Mouse (Mus musculus): ENCODE results near the gene Pik3r6.

Pik3r6 gene

GRCm38 (mm10) chr11:68502902-68503629, at the start of gene Pik3r6:
Pik3r6 (plus strand) TSS chr11:68503019.
- DNase-seq (ENCODE audit: low spot score in 2 of 2) = no peak

GRCm38 (mm10) chr11:68453301-68453700, 49.5 kb upstream of the Pik3r6 start:
- no peak for DNase-seq (ENCODE audit: low spot score in 2 of 2)

GRCm38 (mm10) chr11:68458086-68458485, 44.7 kb upstream of the Pik3r6 start:
- no peak for DNase-seq (ENCODE audit: low spot score in 2 of 2)

GRCm38 (mm10) chr11:68459021-68459420, 43.8 kb upstream of the Pik3r6 start:
- DNase-seq (ENCODE audit: low spot score in 2 of 2) = no peak

- no peak for DNase-seq (ENCODE audit: low spot score in 2 of 2)
Observed at GRCm38 (mm10) chr11:68459486-68459885, 43.3 kb upstream of the Pik3r6 start.

GRCm38 (mm10) chr11:68462716-68463115, 40.1 kb upstream of the Pik3r6 start:
- DNase-seq (ENCODE audit: low spot score in 2 of 2) = no peak

- DNase-seq (ENCODE audit: low spot score in 2 of 2) = no peak
Observed at GRCm38 (mm10) chr11:68464260-68464659, 38.6 kb upstream of the Pik3r6 start.

GRCm38 (mm10) chr11:68465090-68465489, 37.7 kb upstream of the Pik3r6 start:
- no peak for DNase-seq (ENCODE audit: low spot score in 2 of 2)

GRCm38 (mm10) chr11:68467441-68467840, 35.4 kb upstream of the Pik3r6 start:
- DNase-seq (ENCODE audit: low spot score in 2 of 2) = no peak

GRCm38 (mm10) chr11:68467962-68468612, 34.7 kb upstream of the Pik3r6 start:
- DNase-seq (ENCODE audit: low spot score in 2 of 2) = no peak

- no peak for DNase-seq (ENCODE audit: low spot score in 2 of 2)
Observed at GRCm38 (mm10) chr11:68468886-68469285, 33.9 kb upstream of the Pik3r6 start.

GRCm38 (mm10) chr11:68472162-68472849, 30.5 kb upstream of the Pik3r6 start:
- DNase-seq (ENCODE audit: low spot score in 2 of 2) = no peak

GRCm38 (mm10) chr11:68474600-68474999, 28.2 kb upstream of the Pik3r6 start:
- DNase-seq (ENCODE audit: low spot score in 2 of 2) = no peak

GRCm38 (mm10) chr11:68475676-68476075, 27.1 kb upstream of the Pik3r6 start:
- no peak for DNase-seq (ENCODE audit: low spot score in 2 of 2)

- DNase-seq (ENCODE audit: low spot score in 2 of 2) = no peak
Observed at GRCm38 (mm10) chr11:68477661-68478060, 25.2 kb upstream of the Pik3r6 start.

- peak in 1 of 2 experiments; percentile 34 for DNase-seq (ENCODE audit: low spot score in 2 of 2)
Observed at GRCm38 (mm10) chr11:68478574-68478981, 24.2 kb upstream of the Pik3r6 start.

GRCm38 (mm10) chr11:68480660-68481059, 22.2 kb upstream of the Pik3r6 start:
- DNase-seq (ENCODE audit: low spot score in 2 of 2) = no peak

- no peak for DNase-seq (ENCODE audit: low spot score in 2 of 2)
Observed at GRCm38 (mm10) chr11:68482001-68482400, 20.8 kb upstream of the Pik3r6 start.

GRCm38 (mm10) chr11:68483213-68483612, 19.6 kb upstream of the Pik3r6 start:
- DNase-seq (ENCODE audit: low spot score in 2 of 2) = no peak

- no peak for DNase-seq (ENCODE audit: low spot score in 2 of 2)
Observed at GRCm38 (mm10) chr11:68484431-68484830, 18.4 kb upstream of the Pik3r6 start.

GRCm38 (mm10) chr11:68485206-68485942, 17.4 kb upstream of the Pik3r6 start:
- DNase-seq (ENCODE audit: low spot score in 2 of 2) = no peak

- no peak for DNase-seq (ENCODE audit: low spot score in 2 of 2)
Observed at GRCm38 (mm10) chr11:68486093-68486492, 16.7 kb upstream of the Pik3r6 start.
